Mouse (Mus musculus) forebrain, embryonic 10.5 days (tissue): ENCODE measurements around the gene Fgf18. TPM values are rescaled to one million over a fixed set of nuclear protein-coding genes. Genes with fewer than 3 reads are reported as not detected.

Experiments used
- DNase-seq: peaks from one replicate; pipeline ENCODE4 v3.0.0-alpha.2; 2017; ENCODE audit warnings: low spot score; ENCODE audit errors: extremely low spot score
- H3K27ac ChIP-seq: fragments of 300-500 bp; sonication (generic); 2 replicates; pipeline ENCODE4 v1.5.1; 2016; ENCODE audit warnings: mild to moderate bottlenecking
- H3K27me3 ChIP-seq: fragments of 300-500 bp; sonication (generic); 2 replicates; pipeline ENCODE4 v1.6.1; 2016; ENCODE audit warnings: mild to moderate bottlenecking; ENCODE audit not compliant: poor library complexity, severe bottlenecking
- H3K36me3 ChIP-seq: fragments of 300-500 bp; sonication (generic); replicated peaks from 2 replicates; pipeline ENCODE4 v1.6.1; 2016; ENCODE audit warnings: mild to moderate bottlenecking, moderate library complexity
- H3K4me1 ChIP-seq: fragments of 300-500 bp; sonication (generic); 2 replicates; pipeline ENCODE4 v1.6.1; 2016
- H3K4me3 ChIP-seq: fragments of 300-500 bp; sonication (generic); 2 replicates; pipeline ENCODE4 v1.5.1; 2016; ENCODE audit warnings: mild to moderate bottlenecking, moderate library complexity
- H3K9me3 ChIP-seq: fragments of 300-500 bp; sonication (generic); 2 replicates; pipeline ENCODE4 v1.6.1; 2016; ENCODE audit warnings: mild to moderate bottlenecking, moderate library complexity
- WGBS: fragments of 180-500 bp; shearing (Covaris S2); methylation state at CpG from one replicate; pipeline ENCODE4 v1.1.7; 2016; 5-methylcytosine and 5-hydroxymethylcytosine counted together
- polyA plus RNA-seq: library from polyadenylated mRNA; unstranded; fragments of >200 nt; fragmentation: Nextera tagmentation; extraction: Ambion mirVana; gene quantifications from 2 replicates; pipeline ENCODE4 v1.2.1, GENCODE M21; 2016

The Fgf18 gene
- polyA plus RNA-seq, 1 experiment from 2014 or later = 3.6 TPM

GRCm38 (mm10) chr11:33162211-33162997 is 15.2 kb upstream of the Fgf18 start:
- no peaks in the 10 kb centered on the region for H3K27me3 ChIP-seq
- peak overlapping the region; percentile 98 for H3K27ac ChIP-seq
- peak; percentile 80 for DNase-seq
- no peaks in the 10 kb centered on the region for H3K9me3 ChIP-seq
- H3K4me1 ChIP-seq = peaks cover 40% of the 10 kb centered on the region
- H3K4me3 ChIP-seq = peak overlapping the region; percentile 97
- peaks cover 46% of the 10 kb centered on the region for H3K36me3 ChIP-seq
- 2% methylated on average over 53 of the region's 53 CpGs for WGBS

GRCm38 (mm10) chr11:33159741-33160140 is 12.5 kb upstream of the Fgf18 start:
- Histone ChIP-seq H3K4me3 (no peak overlapping the region), H3K36me3 (peaks cover 73% of the 10 kb centered on the region), H3K27me3 (no peaks in the 10 kb centered on the region), H3K4me1 (peaks cover 40% of the 10 kb centered on the region), H3K9me3 (no peaks in the 10 kb centered on the region), H3K27ac (no peak overlapping the region)
- DNase-seq = no peak
- WGBS = 92% methylated on average over 3 of the region's 3 CpGs

GRCm38 (mm10) chr11:33157453-33158196 is 10.4 kb upstream of the Fgf18 start:
- no peak overlapping the region for H3K4me3 ChIP-seq
- no peaks in the 10 kb centered on the region for H3K27me3 ChIP-seq
- WGBS = 86% methylated on average over 2 of the region's 2 CpGs
- DNase-seq = no peak
- no peaks in the 10 kb centered on the region for H3K9me3 ChIP-seq
- H3K36me3 ChIP-seq = peaks cover 94% of the 10 kb centered on the region
- H3K27ac ChIP-seq = no peak overlapping the region
- H3K4me1 ChIP-seq = peaks cover 33% of the 10 kb centered on the region

- WGBS = 92% methylated on average over 4 of the region's 4 CpGs
- H3K9me3 ChIP-seq = no peaks in the 10 kb centered on the region
- H3K4me1 ChIP-seq = peaks cover 32% of the 10 kb centered on the region
- no peak overlapping the region for H3K4me3 ChIP-seq
- no peak overlapping the region for H3K27ac ChIP-seq
- DNase-seq = no peak
- H3K36me3 ChIP-seq = peaks cover 100% of the 10 kb centered on the region
- no peaks in the 10 kb centered on the region for H3K27me3 ChIP-seq
Observed at GRCm38 (mm10) chr11:33156436-33157015, 9.3 kb upstream of the Fgf18 start.

- 95% methylated on average over 3 of the region's 3 CpGs for WGBS
- no peak overlapping the region for H3K4me3 ChIP-seq
- peaks cover 12% of the 10 kb centered on the region for H3K4me1 ChIP-seq
- no peak overlapping the region for H3K27ac ChIP-seq
- peaks cover 100% of the 10 kb centered on the region for H3K36me3 ChIP-seq
- no peaks in the 10 kb centered on the region for H3K9me3 ChIP-seq
- no peaks in the 10 kb centered on the region for H3K27me3 ChIP-seq
- DNase-seq = no peak
Observed at GRCm38 (mm10) chr11:33154459-33154858, 7.3 kb upstream of the Fgf18 start.

DNA sequence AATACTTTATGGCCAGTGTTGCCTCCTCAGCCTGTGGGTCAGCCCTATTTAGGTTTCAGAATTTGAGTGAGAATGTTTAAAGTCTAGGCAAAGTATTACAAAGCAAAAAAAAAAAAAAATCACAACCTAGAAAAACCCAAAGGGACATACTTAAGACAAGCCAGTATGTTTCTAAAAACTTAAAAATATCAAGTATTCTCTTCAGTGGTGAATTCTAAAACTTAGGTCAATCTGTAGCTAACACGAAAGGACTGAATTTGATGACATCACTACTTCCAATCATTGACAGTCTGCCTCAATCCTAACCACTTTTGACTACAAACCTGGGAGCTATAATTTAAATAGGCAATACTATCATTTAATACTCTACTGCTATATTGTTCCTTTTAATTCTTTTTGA is 5.8 kb upstream of the Fgf18 start:
- Histone ChIP-seq H3K27ac (no peak overlapping the region), H3K27me3 (peaks cover 4% of the 10 kb centered on the region), H3K9me3 (no peaks in the 10 kb centered on the region), H3K36me3 (peaks cover 88% of the 10 kb centered on the region), H3K4me3 (no peak overlapping the region), H3K4me1 (peaks cover 7% of the 10 kb centered on the region)
- no peak for DNase-seq
- WGBS = 90% methylated on average over 1 of the region's 1 CpGs

GRCm38 (mm10) chr11:33151780-33152145 is 4.6 kb upstream of the Fgf18 start:
- H3K4me1 ChIP-seq = peaks cover 17% of the 10 kb centered on the region
- DNase-seq = no peak
- 78% methylated on average over 4 of the region's 4 CpGs for WGBS

DNA sequence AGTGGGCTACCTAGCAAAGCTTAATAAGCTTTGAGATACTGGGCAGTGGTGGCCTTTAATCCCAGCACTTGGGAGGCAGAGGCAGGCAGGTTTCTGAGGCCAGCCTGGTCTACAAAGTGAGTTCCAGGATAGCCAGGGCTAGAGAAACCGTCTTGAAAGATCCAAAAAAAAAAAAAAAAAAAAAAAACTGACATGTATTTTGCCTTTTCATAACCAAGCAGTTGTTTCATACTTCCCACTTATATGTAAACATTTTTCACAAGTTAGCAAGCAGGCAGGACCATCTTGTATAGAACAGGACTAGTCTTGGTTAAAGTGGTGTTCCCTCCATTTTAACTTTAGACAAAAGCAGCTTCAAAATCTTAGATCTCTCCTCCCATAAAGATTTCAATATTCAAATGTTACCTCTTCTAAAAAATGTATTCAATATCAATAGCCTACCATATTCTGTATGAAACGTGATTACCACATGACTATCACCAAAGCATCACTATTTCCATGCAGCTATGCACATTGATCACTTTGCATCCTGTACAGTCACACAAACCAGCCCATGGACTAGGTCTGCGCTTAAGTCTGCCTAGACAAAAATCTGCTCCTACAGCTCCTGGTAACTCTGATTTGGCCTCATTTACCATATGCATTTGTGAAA is 4.1 kb upstream of the Fgf18 start:
- H3K27ac ChIP-seq = no peak overlapping the region
- H3K4me1 ChIP-seq = peaks cover 22% of the 10 kb centered on the region
- H3K4me3 ChIP-seq = no peak overlapping the region
- no peaks in the 10 kb centered on the region for H3K9me3 ChIP-seq
- H3K36me3 ChIP-seq = peaks cover 71% of the 10 kb centered on the region
- DNase-seq = no peak
- 77% methylated on average over 3 of the region's 3 CpGs for WGBS
- H3K27me3 ChIP-seq = peaks cover 21% of the 10 kb centered on the region

More at GRCm38 (mm10) chr11:33151780-33152145, 4.6 kb upstream of the Fgf18 start:
- H3K9me3 ChIP-seq = no peaks in the 10 kb centered on the region
- no peak overlapping the region for H3K27ac ChIP-seq
- peaks cover 76% of the 10 kb centered on the region for H3K36me3 ChIP-seq
- peaks cover 16% of the 10 kb centered on the region for H3K27me3 ChIP-seq
- no peak overlapping the region for H3K4me3 ChIP-seq

DNA sequence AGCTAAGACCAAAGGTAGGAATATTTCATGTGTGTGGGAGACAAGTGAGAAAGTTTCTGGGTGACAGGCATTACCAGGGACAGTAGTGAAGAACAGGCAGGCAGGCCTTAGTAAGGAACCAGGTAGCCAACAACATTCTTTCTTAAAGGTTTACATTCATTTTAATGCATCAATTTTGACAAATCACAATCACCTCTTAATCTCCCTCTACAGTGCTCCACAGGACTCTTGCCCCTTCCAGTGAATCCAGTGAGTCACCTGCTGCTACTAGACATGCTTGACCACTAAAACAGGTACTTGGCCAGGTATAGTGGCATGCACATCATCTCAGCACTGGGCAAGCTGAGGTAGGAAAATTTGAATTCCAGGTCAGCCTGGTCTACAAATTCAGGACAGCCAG is 3.2 kb upstream of the Fgf18 start:
- Histone ChIP-seq H3K27me3 (peaks cover 30% of the 10 kb centered on the region), H3K4me3 (no peak overlapping the region), H3K4me1 (peaks cover 31% of the 10 kb centered on the region), H3K27ac (no peak overlapping the region), H3K9me3 (no peaks in the 10 kb centered on the region), H3K36me3 (peaks cover 62% of the 10 kb centered on the region)
- no peak for DNase-seq

DNA sequence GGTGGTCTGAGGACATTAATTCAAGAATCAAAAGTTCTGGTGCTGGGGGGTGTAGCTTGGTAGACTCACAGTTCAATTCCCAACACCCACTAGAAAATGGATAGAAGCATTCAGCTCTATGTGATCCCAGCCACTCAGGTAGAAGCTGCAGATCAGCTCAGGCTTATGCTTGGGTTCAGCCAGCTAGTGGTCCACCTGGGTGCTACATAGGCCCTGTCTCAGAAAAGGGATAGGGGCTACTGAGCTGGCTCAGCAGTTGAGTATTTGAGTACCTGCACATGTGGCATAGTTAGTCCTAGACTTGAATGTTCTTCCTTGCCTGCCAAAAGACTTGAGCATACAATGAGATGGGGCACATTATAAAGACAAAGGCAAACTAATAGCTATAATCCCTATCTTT is 2.3 kb upstream of the Fgf18 start:
- peaks cover 53% of the 10 kb centered on the region for H3K36me3 ChIP-seq
- no peaks in the 10 kb centered on the region for H3K9me3 ChIP-seq
- DNase-seq = no peak

GRCm38 (mm10) chr11:33149088-33149436 is 1.9 kb upstream of the Fgf18 start:
- Histone ChIP-seq H3K4me3 (no peak overlapping the region), H3K4me1 (peaks cover 44% of the 10 kb centered on the region), H3K9me3 (no peaks in the 10 kb centered on the region), H3K27ac (no peak overlapping the region), H3K36me3 (peaks cover 49% of the 10 kb centered on the region), H3K27me3 (peaks cover 43% of the 10 kb centered on the region)
- DNase-seq = no peak
- whole genome bisulfite sequencing = 36% methylated on average over 3 of the region's 3 CpGs

More for the DNA sequence above, 2.3 kb upstream of the Fgf18 start:
- Histone ChIP-seq H3K27ac (no peak overlapping the region), H3K27me3 (peaks cover 39% of the 10 kb centered on the region), H3K4me1 (peaks cover 40% of the 10 kb centered on the region), H3K4me3 (no peak overlapping the region)

GRCm38 (mm10) chr11:33148338-33149087 is 1.3 kb upstream of the Fgf18 start:
- peak; percentile 83 for DNase-seq
- 8% methylated on average over 23 of the region's 23 CpGs for WGBS
- 0 out of 2 replicates have a peak overlapping the region, but pooled peaks have one; percentile 77 for H3K27ac ChIP-seq
- H3K27me3 ChIP-seq = peaks cover 49% of the 10 kb centered on the region
- H3K36me3 ChIP-seq = peaks cover 43% of the 10 kb centered on the region
- H3K4me3 ChIP-seq = peak overlapping the region; percentile 68
- H3K4me1 ChIP-seq = peaks cover 49% of the 10 kb centered on the region
- no peaks in the 10 kb centered on the region for H3K9me3 ChIP-seq
